Mouse (Mus musculus) brain, embryonic 14.5 days (tissue): ENCODE data around the gene Rsph14.

Source experiments
- CTCF ChIP-seq: fragments of 200-500 bp; IDR thresholded peaks from 2 replicates; pipeline ENCODE4 v1.5.1; 2012; ENCODE audit warnings: inconsistent platforms, mild to moderate bottlenecking, moderate library complexity, borderline replicate concordance; ENCODE audit not compliant: insufficient read depth, insufficient read length; ENCODE audit errors: extremely low read depth
- POLR2A ChIP-seq: fragments of 200-500 bp; IDR thresholded peaks from 2 replicates; pipeline ENCODE4 v1.6.1; 2012; ENCODE audit warnings: mild to moderate bottlenecking, inconsistent platforms, borderline replicate concordance; ENCODE audit not compliant: poor library complexity, insufficient read depth, insufficient read length, severe bottlenecking; ENCODE audit errors: extremely low read depth

GRCm38 (mm10) chr10:74934521-74934920, 97.9 kb downstream of the Rsph14 start:
- TF ChIP-seq POLR2A: no peak
- no peak for TF ChIP-seq CTCF
